Comparison of ENCODE assay signal across 10 mouse cellular contexts in genomic region chr16:27138987-27139386, GRCm38 (mm10).
DNase-seq lines count a peak whose midpoint lies in the region; ATAC-seq lines count a peak whose summit lies in the region.
"Had no signal": no experiment of that assay in that cellular context is flagged by ENCODE, and none has a peak within 500 bp of the region (broad histone marks: within the 10 kb centered on the region; RNA-seq: fewer than 3 reads in every experiment).

No protein-coding gene starts in this region.

- no peaks in the 10 kb centered on the region for H3K9me3 ChIP-seq in heart, embryonic 12.5 days (replicated peaks)
- H3K9me3 ChIP-seq in neural tube, embryonic 14.5 days (ENCODE audit: control insufficient read depth, low read length): no peaks in the 10 kb centered on the region
- H3K9me3 ChIP-seq: stomach, embryonic 15.5 days had no signal

- ATAC-seq in heart, embryonic 12.5 days (ENCODE audit: insufficient number of reproducible peaks, low FRiP score): no peak
- peak; percentile 69 for ATAC-seq in neural tube, embryonic 14.5 days (ENCODE audit: low read depth)

- H3K4me2 ChIP-seq in heart, embryonic 12.5 days: no peak overlapping the region
- no peak overlapping the region for H3K4me2 ChIP-seq in neural tube, embryonic 14.5 days (ENCODE audit: low read depth, low read length)
- H3K4me2 ChIP-seq: stomach, embryonic 15.5 days had no signal

- no peak overlapping the region for H3K27ac ChIP-seq in heart, embryonic 12.5 days (ENCODE audit: poor library complexity, severe bottlenecking)
- H3K27ac ChIP-seq in neural tube, embryonic 14.5 days (ENCODE audit: low read depth, low read length): no peak overlapping the region
- H3K27ac ChIP-seq: stomach, embryonic 15.5 days had no signal

- no peaks in the 10 kb centered on the region for H3K36me3 ChIP-seq in heart, embryonic 12.5 days
- H3K36me3 ChIP-seq in neural tube, embryonic 14.5 days (ENCODE audit: control insufficient read depth, insufficient read depth, low read length): no peaks in the 10 kb centered on the region
- H3K36me3 ChIP-seq: stomach, embryonic 15.5 days had no signal

- H3K27me3 ChIP-seq in heart, embryonic 12.5 days (replicated peaks): no peaks in the 10 kb centered on the region
- no peaks in the 10 kb centered on the region for H3K27me3 ChIP-seq in neural tube, embryonic 14.5 days (ENCODE audit: control insufficient read depth, insufficient read depth, low read length)
- H3K27me3 ChIP-seq: stomach, embryonic 15.5 days had no signal

- DNase-seq in heart, adult 8-10 months (ENCODE audit: low spot score): peak; percentile 2
- DNase-seq in neural tube, embryonic 10.5 days (ENCODE audit: extremely low spot score, low spot score): no peak
- DNase-seq in embryo, embryonic 11 days: peak; percentile 66
- DNase-seq in retina, postnatal 1 day: peak; percentile 57
- DNase-seq in right cerebral cortex, postnatal 10 days (ENCODE audit: low spot score in 2 of 2): no peak
- no peak for DNase-seq in spleen, postnatal 14 days (ENCODE audit: low spot score in 2 of 2)
- DNase-seq: adrenal gland, adult 2 months had no signal

- no peak overlapping the region for H3K9ac ChIP-seq in heart, embryonic 12.5 days
- H3K9ac ChIP-seq in neural tube, embryonic 14.5 days (replicated peaks; ENCODE audit: low read depth, low read length): no peak overlapping the region
- H3K9ac ChIP-seq: stomach, embryonic 15.5 days had no signal

- no peaks in the 10 kb centered on the region for H3K4me1 ChIP-seq in heart, embryonic 12.5 days (replicated peaks)
- no peaks in the 10 kb centered on the region for H3K4me1 ChIP-seq in neural tube, embryonic 14.5 days (ENCODE audit: control insufficient read depth, insufficient read depth, low read length)
- H3K4me1 ChIP-seq: stomach, embryonic 15.5 days had no signal

- no peak overlapping the region for H3K4me3 ChIP-seq in heart, embryonic 12.5 days
- H3K4me3 ChIP-seq in neural tube, embryonic 14.5 days (ENCODE audit: low read depth, low read length): no peak overlapping the region
- H3K4me3 ChIP-seq: stomach, embryonic 15.5 days had no signal

- WGBS in heart, embryonic 12.5 days: 26% methylated on average over 1 of the region's 1 CpGs
- 38% methylated on average over 1 of the region's 1 CpGs for WGBS in neural tube, embryonic 14.5 days

Comparison
In these comparisons a context has a peak if more than half of its experiments do, and no peak if none do; other contexts are left out.
1. DNase-seq: peak in heart, adult 8-10 months (single experiment), embryo, embryonic 11 days (single experiment) and retina, postnatal 1 day (single experiment); none in neural tube, embryonic 10.5 days (single experiment), right cerebral cortex, postnatal 10 days (0 of 2) and spleen, postnatal 14 days (0 of 2).